Mouse (Mus musculus) forebrain, postnatal 0 days (tissue): ENCODE data around the gene Lect2. TPM values are rescaled to one million over a fixed set of nuclear protein-coding genes. Genes with fewer than 3 reads are reported as not detected.

Source experiments
- ATAC-seq: fragments of 200-750 bp; cut with Nextera tagmentation; 2 replicates; pipeline ENCODE4 v1.8.0; 2017; ENCODE audit warnings: mild to moderate bottlenecking, moderate library complexity
- DNase-seq: peaks from one replicate; pipeline ENCODE4 v3.0.0-alpha.2; 2015
- H3K27ac ChIP-seq: fragments of 300-500 bp; sonication (generic); 2 replicates; pipeline ENCODE4 v1.5.1; 2014; ENCODE audit warnings: low read depth, mild to moderate bottlenecking, antibody characterized with exemption, low read length, moderate library complexity, mixed read lengths
- H3K27me3 ChIP-seq: fragments of 300-500 bp; sonication (generic); 2 replicates; pipeline ENCODE4 v1.6.1; 2014; ENCODE audit warnings: mild to moderate bottlenecking, low read length, mixed read lengths; ENCODE audit not compliant: insufficient read depth
- H3K36me3 ChIP-seq: fragments of 300-500 bp; sonication (generic); 2 replicates; pipeline ENCODE4 v1.6.1; 2014; ENCODE audit warnings: mild to moderate bottlenecking, moderate library complexity; ENCODE audit not compliant: insufficient read depth
- H3K4me1 ChIP-seq: fragments of 300-500 bp; sonication (generic); 2 replicates; pipeline ENCODE4 v1.6.1; 2014; ENCODE audit warnings: antibody characterized with exemption; ENCODE audit not compliant: insufficient read depth
- H3K4me2 ChIP-seq: fragments of 300-500 bp; sonication (generic); 2 replicates; pipeline ENCODE4 v1.6.1; 2014; ENCODE audit warnings: low read depth, mild to moderate bottlenecking, moderate library complexity
- H3K4me3 ChIP-seq: fragments of 300-500 bp; sonication (generic); 2 replicates; pipeline ENCODE4 v1.5.1; 2014; ENCODE audit warnings: low read depth, low read length, mixed read lengths
- H3K9ac ChIP-seq: fragments of 300-500 bp; sonication (generic); 2 replicates; pipeline ENCODE4 v1.6.1; 2014; ENCODE audit warnings: mild to moderate bottlenecking
- H3K9me3 ChIP-seq: fragments of 300-500 bp; sonication (generic); 2 replicates; pipeline ENCODE4 v1.6.1; 2016; ENCODE audit warnings: low read length
- CTCF ChIP-seq: sonication (generic); IDR thresholded peaks from 2 replicates; pipeline ENCODE4 v1.5.1; 2016; ENCODE audit warnings: antibody characterized with exemption, control low read depth, low read depth
- WGBS: fragments of 180-500 bp; shearing (Covaris S2); extraction: QIAGEN DNeasy Blood & Tissue Kit; methylation state at CpG from one replicate; pipeline ENCODE4 v1.1.7; 2014; 5-methylcytosine and 5-hydroxymethylcytosine counted together
- polyA plus RNA-seq: library from polyadenylated mRNA; unstranded; fragments of >200 nt; fragmentation: Nextera tagmentation; extraction: Ambion mirVana; gene quantifications from 2 replicates; pipeline ENCODE4 v1.2.1, GENCODE M21; 2015
- total RNA-seq: library from RNA; depleted of rRNA; stranded (reverse); fragments of >200 nt; gene quantifications from 2 replicates; pipeline ENCODE4 v1.2.3, GENCODE M21; 2014; rRNA removed

Lect2 gene
- total and polyA plus RNA-seq, 2 experiments from 2014 or later: not detected

GRCm38 (mm10) chr13:56500636-56501035 is 47.7 kb downstream of the Lect2 start:
- Histone ChIP-seq H3K27ac (no peak overlapping the region), H3K9ac (no peak overlapping the region), H3K36me3 (no peaks in the 10 kb centered on the region), H3K27me3 (no peaks in the 10 kb centered on the region), H3K4me3 (no peak overlapping the region), H3K9me3 (no peaks in the 10 kb centered on the region), H3K4me1 (no peaks in the 10 kb centered on the region), H3K4me2 (no peak overlapping the region)
- no peak for TF ChIP-seq CTCF
- ATAC-seq (no peak), DNase-seq (no peak)
- WGBS: 95% methylated on average over 8 of the region's 8 CpGs

DNA sequence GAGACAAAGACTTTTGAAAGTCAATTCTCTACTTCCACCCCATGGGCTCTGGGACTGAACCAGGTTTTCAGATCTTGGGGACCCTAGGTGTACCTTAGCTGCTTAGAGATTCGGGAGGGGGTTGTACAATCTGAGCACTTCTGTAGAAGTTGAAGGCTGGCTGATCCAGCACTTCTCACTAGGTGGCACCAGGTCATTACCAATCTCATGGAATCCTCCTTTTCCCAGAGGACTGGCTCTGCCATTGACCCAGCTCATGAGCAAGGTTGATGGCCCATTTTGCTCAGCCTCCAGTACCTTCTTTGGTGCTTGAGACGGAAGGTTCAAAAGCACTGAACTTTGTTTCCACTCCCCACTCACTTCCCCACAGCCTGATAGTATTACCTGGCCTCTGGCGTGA is 48.2 kb downstream of the Lect2 start:
- Histone ChIP-seq H3K4me3 (no peak overlapping the region), H3K27ac (no peak overlapping the region), H3K36me3 (no peaks in the 10 kb centered on the region), H3K27me3 (no peaks in the 10 kb centered on the region), H3K9me3 (no peaks in the 10 kb centered on the region), H3K9ac (no peak overlapping the region), H3K4me1 (no peaks in the 10 kb centered on the region), H3K4me2 (no peak overlapping the region)
- WGBS: 81% methylated on average over 3 of the region's 3 CpGs
- DNase-seq (peak; percentile 38), ATAC-seq (no peak)
- peak; percentile 62 for TF ChIP-seq CTCF

- ATAC-seq (no peak), DNase-seq (no peak)
- Histone ChIP-seq H3K27ac (no peak overlapping the region; the same call in 1 of the 2 replicates), H3K9me3 (no peaks in the 10 kb centered on the region), H3K27me3 (no peaks in the 10 kb centered on the region), H3K9ac (no peak overlapping the region), H3K4me3 (no peak overlapping the region), H3K4me2 (no peak overlapping the region), H3K36me3 (no peaks in the 10 kb centered on the region), H3K4me1 (no peaks in the 10 kb centered on the region)
- WGBS: 15% methylated on average over 3 of the region's 3 CpGs
- no peak for TF ChIP-seq CTCF
Measured at GRCm38 (mm10) chr13:56494440-56494839, 53.9 kb downstream of the Lect2 start.

Other genes with a start within 250 kb of the Lect2 start
- not detected in 2 replicates for gene Gm3045, start 121.9 kb downstream of the Lect2 start, total RNA-seq
- gene Gm3045, start 121.9 kb downstream of the Lect2 start, polyA plus RNA-seq: not detected in 2 replicates
- not detected in 2 replicates for gene Slc25a48, start 110.1 kb downstream of the Lect2 start, total RNA-seq
- gene Slc25a48, start 110.1 kb downstream of the Lect2 start, polyA plus RNA-seq: 0.06 TPM in 1 of 2 replicates, not detected in the other
- gene Il9, start 66.3 kb downstream of the Lect2 start, total RNA-seq: not detected in 2 replicates
- gene Il9, start 66.3 kb downstream of the Lect2 start, polyA plus RNA-seq: not detected in 2 replicates
- 5.4 and 7.1 TPM in 2 replicates for gene Fbxl21, start 26.0 kb downstream of the Lect2 start, total RNA-seq
- gene Fbxl21, start 26.0 kb downstream of the Lect2 start, polyA plus RNA-seq: 3.4 and 4.3 TPM in 2 replicates
- 4.3 and 4.8 TPM in 2 replicates for gene Tgfbi, start 61.0 kb upstream of the Lect2 start, total RNA-seq
- gene Tgfbi, start 61.0 kb upstream of the Lect2 start, polyA plus RNA-seq: 4.9 and 5.3 TPM in 2 replicates
- gene Smad5, start 154.5 kb upstream of the Lect2 start, total RNA-seq: 45.2 and 54.6 TPM in 2 replicates
- 15.7 and 17.1 TPM in 2 replicates for gene Smad5, start 154.5 kb upstream of the Lect2 start, polyA plus RNA-seq
- 8.8 and 9.8 TPM in 2 replicates for gene Gm45623, start 205.3 kb upstream of the Lect2 start, total RNA-seq
- gene Gm45623, start 205.3 kb upstream of the Lect2 start, polyA plus RNA-seq: 1.7 and 3.4 TPM in 2 replicates